Mouse (Mus musculus): Measurements from ENCODE around the gene Gm11492. TPM values are rescaled to one million over a fixed set of nuclear protein-coding genes. Genes with fewer than 3 reads are reported as not detected.

Gm11492 gene
- total and polyA plus RNA-seq, 3 experiments = 0.05 TPM; not detected in 2

GRCm38 (mm10) chr11:87561208-87561607, 5.2 kb upstream of the Gm11492 start:
- Histone ChIP-seq H3K4me1 (ENCODE audit: insufficient read depth, low read depth, low read length) (no peaks in the 10 kb centered on the region), H3K4me3 (ENCODE audit: low read depth, low read length) (no peak overlapping the region), H3K27me3 (ENCODE audit: insufficient read depth, low read length) (peaks cover 20% of the 10 kb centered on the region), H3K36me3 (replicated peaks) (no peaks in the 10 kb centered on the region), H3K9me3 (replicated peaks) (no peaks in the 10 kb centered on the region)
- DNase-seq (ENCODE audit: low spot score) = no peak
- TF ChIP-seq CTCF (IDR thresholded peaks at IDR 0.05; ENCODE audit: low read depth, low read length) (no peak), GATA1 (IDR thresholded peaks at IDR 0.05; ENCODE audit: borderline replicate concordance, low read length) (no peak), TAL1 (conservative IDR thresholded peaks at IDR 0.05; ENCODE audit: low read depth, low read length) (no peak), GATA2 (IDR thresholded peaks at IDR 0.05; ENCODE audit: borderline replicate concordance, low read depth, low read length) (no peak), POLR2AphosphoS5 (IDR thresholded peaks at IDR 0.05; ENCODE audit: insufficient replicate concordance, low read depth, low read length) (no peak)
- ATAC-seq (ENCODE audit: extremely low read depth, insufficient number of reproducible peaks, low FRiP score, poor library complexity, severe bottlenecking) = no peak

- Histone ChIP-seq H3K9me3 (replicated peaks) (no peaks in the 10 kb centered on the region), H3K4me3 (ENCODE audit: low read depth, low read length) (no peak within 1 kb of the TSS), H3K27me3 (ENCODE audit: insufficient read depth, low read length) (peaks cover 43% of the 10 kb centered on the region), H3K4me1 (ENCODE audit: insufficient read depth, low read depth, low read length) (no peaks in the 10 kb centered on the region), H3K36me3 (replicated peaks) (no peaks in the 10 kb centered on the region)
- no peak for DNase-seq (ENCODE audit: low spot score)
- no peak for ATAC-seq (ENCODE audit: extremely low read depth, insufficient number of reproducible peaks, low FRiP score, poor library complexity, severe bottlenecking)
- TF ChIP-seq TAL1 (conservative IDR thresholded peaks at IDR 0.05; ENCODE audit: low read depth, low read length) (no peak), POLR2AphosphoS5 (IDR thresholded peaks at IDR 0.05; ENCODE audit: insufficient replicate concordance, low read depth, low read length) (no peak), CTCF (IDR thresholded peaks at IDR 0.05; ENCODE audit: low read depth, low read length) (no peak), GATA1 (IDR thresholded peaks at IDR 0.05; ENCODE audit: borderline replicate concordance, low read length) (no peak), GATA2 (IDR thresholded peaks at IDR 0.05; ENCODE audit: borderline replicate concordance, low read depth, low read length) (no peak)
Measured at GRCm38 (mm10) chr11:87568255-87568953, 2.0 kb downstream of the Gm11492 start, which contains the start of gene Sept4. Gene Sept4 (plus strand): TSS chr11:87568903.

GRCm38 (mm10) chr11:87570743-87571142, 4.3 kb downstream of the Gm11492 start:
- Histone ChIP-seq H3K4me3 (ENCODE audit: low read depth, low read length) (no peak overlapping the region), H3K9me3 (replicated peaks) (no peaks in the 10 kb centered on the region), H3K27me3 (ENCODE audit: insufficient read depth, low read length) (peaks cover 62% of the 10 kb centered on the region), H3K4me1 (ENCODE audit: insufficient read depth, low read depth, low read length) (no peaks in the 10 kb centered on the region; the same call in 1 of the 2 replicates), H3K36me3 (replicated peaks) (no peaks in the 10 kb centered on the region)
- DNase-seq (ENCODE audit: low spot score) (no peak), ATAC-seq (ENCODE audit: extremely low read depth, insufficient number of reproducible peaks, low FRiP score, poor library complexity, severe bottlenecking) (no peak)
- no peak for TF ChIP-seq GATA1 (IDR thresholded peaks at IDR 0.05; ENCODE audit: borderline replicate concordance, low read length)
- no peak for TF ChIP-seq POLR2AphosphoS5 (IDR thresholded peaks at IDR 0.05; ENCODE audit: insufficient replicate concordance, low read depth, low read length)
- TF ChIP-seq GATA2 (IDR thresholded peaks at IDR 0.05; ENCODE audit: borderline replicate concordance, low read depth, low read length) = no peak
- no peak for TF ChIP-seq TAL1 (conservative IDR thresholded peaks at IDR 0.05; ENCODE audit: low read depth, low read length)
- TF ChIP-seq CTCF (IDR thresholded peaks at IDR 0.05; ENCODE audit: low read depth, low read length) = no peak

GRCm38 (mm10) chr11:87571361-87571950, 5.0 kb downstream of the Gm11492 start:
- H3K9me3 ChIP-seq (replicated peaks) = no peaks in the 10 kb centered on the region
- no peak for ATAC-seq (ENCODE audit: extremely low read depth, insufficient number of reproducible peaks, low FRiP score, poor library complexity, severe bottlenecking)
- no peak for TF ChIP-seq GATA1 (IDR thresholded peaks at IDR 0.05; ENCODE audit: borderline replicate concordance, low read length)
- no peak for TF ChIP-seq GATA2 (IDR thresholded peaks at IDR 0.05; ENCODE audit: borderline replicate concordance, low read depth, low read length)
- TF ChIP-seq POLR2AphosphoS5 (IDR thresholded peaks at IDR 0.05; ENCODE audit: insufficient replicate concordance, low read depth, low read length) = no peak
- TF ChIP-seq CTCF (IDR thresholded peaks at IDR 0.05; ENCODE audit: low read depth, low read length) = no peak
- no peak for TF ChIP-seq TAL1 (conservative IDR thresholded peaks at IDR 0.05; ENCODE audit: low read depth, low read length)
- H3K36me3 ChIP-seq (replicated peaks) = no peaks in the 10 kb centered on the region
- H3K4me1 ChIP-seq (ENCODE audit: insufficient read depth, low read depth, low read length) = no peaks in the 10 kb centered on the region; the same call in 1 of the 2 replicates
- no peak for DNase-seq (ENCODE audit: low spot score)
- H3K4me3 ChIP-seq (ENCODE audit: low read depth, low read length) = no peak overlapping the region
- H3K27me3 ChIP-seq (ENCODE audit: insufficient read depth, low read length) = peaks cover 67% of the 10 kb centered on the region

- Histone ChIP-seq H3K27me3 (ENCODE audit: insufficient read depth, low read length) (peaks cover 63% of the 10 kb centered on the region), H3K4me3 (ENCODE audit: low read depth, low read length) (no peak overlapping the region), H3K4me1 (ENCODE audit: insufficient read depth, low read depth, low read length) (peaks cover 18% of the 10 kb centered on the region), H3K9me3 (replicated peaks) (no peaks in the 10 kb centered on the region), H3K36me3 (replicated peaks) (no peaks in the 10 kb centered on the region)
- ATAC-seq (ENCODE audit: extremely low read depth, insufficient number of reproducible peaks, low FRiP score, poor library complexity, severe bottlenecking) (no peak), DNase-seq (ENCODE audit: low spot score) (no peak)
- TF ChIP-seq GATA2 (IDR thresholded peaks at IDR 0.05; ENCODE audit: borderline replicate concordance, low read depth, low read length) (no peak), GATA1 (IDR thresholded peaks at IDR 0.05; ENCODE audit: borderline replicate concordance, low read length) (no peak), TAL1 (conservative IDR thresholded peaks at IDR 0.05; ENCODE audit: low read depth, low read length) (no peak), POLR2AphosphoS5 (IDR thresholded peaks at IDR 0.05; ENCODE audit: insufficient replicate concordance, low read depth, low read length) (no peak), CTCF (IDR thresholded peaks at IDR 0.05; ENCODE audit: low read depth, low read length) (no peak)
Measured at GRCm38 (mm10) chr11:87573751-87574150, 7.3 kb downstream of the Gm11492 start.

- Histone ChIP-seq H3K4me1 (ENCODE audit: insufficient read depth, low read depth, low read length) (peaks cover 27% of the 10 kb centered on the region), H3K27me3 (ENCODE audit: insufficient read depth, low read length) (peaks cover 57% of the 10 kb centered on the region), H3K36me3 (replicated peaks) (no peaks in the 10 kb centered on the region), H3K9me3 (replicated peaks) (no peaks in the 10 kb centered on the region), H3K4me3 (ENCODE audit: low read depth, low read length) (no peak overlapping the region)
- DNase-seq (ENCODE audit: low spot score) = no peak
- TF ChIP-seq GATA1 (IDR thresholded peaks at IDR 0.05; ENCODE audit: borderline replicate concordance, low read length) (no peak), POLR2AphosphoS5 (IDR thresholded peaks at IDR 0.05; ENCODE audit: insufficient replicate concordance, low read depth, low read length) (no peak), TAL1 (conservative IDR thresholded peaks at IDR 0.05; ENCODE audit: low read depth, low read length) (no peak), CTCF (IDR thresholded peaks at IDR 0.05; ENCODE audit: low read depth, low read length) (no peak), GATA2 (IDR thresholded peaks at IDR 0.05; ENCODE audit: borderline replicate concordance, low read depth, low read length) (no peak)
- no peak for ATAC-seq (ENCODE audit: extremely low read depth, insufficient number of reproducible peaks, low FRiP score, poor library complexity, severe bottlenecking)
Measured at GRCm38 (mm10) chr11:87574520-87575180, 8.2 kb downstream of the Gm11492 start.

All from G1E (cell line).